In genomic region chr9:72531996-72532380, GRCm38 (mm10) we compare ENCODE assay signal across 8 mouse cellular contexts. TPM values are rescaled to one million over a fixed set of nuclear protein-coding genes. Genes with fewer than 3 reads are reported as not detected.
DNase-seq lines count a peak whose midpoint lies in the region; ATAC-seq and TF ChIP-seq lines count a peak whose summit lies in the region.

TSS of gene Rfx7 (plus strand) at chr9:72532240.

- TF ChIP-seq CTCF in G1E (IDR thresholded peaks at IDR 0.05; ENCODE audit: low read depth, low read length), result no peak

- H3K4me2 ChIP-seq in forebrain, embryonic 12.5 days, result peak within 1 kb of the TSS; percentile 64
- H3K4me2 ChIP-seq in heart, embryonic 16.5 days (ENCODE audit: low read depth, low read length), result peak within 1 kb of the TSS; percentile 77
- H3K4me2 ChIP-seq in liver, embryonic 16.5 days (ENCODE audit: low read depth, low read length), result peak within 1 kb of the TSS; percentile 92
- H3K4me2 ChIP-seq in neural tube, embryonic 13.5 days, result peak within 1 kb of the TSS; percentile 67

- H3K9me3 ChIP-seq in G1E (replicated peaks), result no peaks in the 10 kb centered on the region
- H3K9me3 ChIP-seq in forebrain, embryonic 12.5 days, result no peaks in the 10 kb centered on the region
- no peaks in the 10 kb centered on the region for H3K9me3 ChIP-seq in heart, embryonic 16.5 days (replicated peaks; ENCODE audit: control insufficient read depth, low read length)
- H3K9me3 ChIP-seq in liver, embryonic 16.5 days (replicated peaks; ENCODE audit: control insufficient read depth, low read length), result no peaks in the 10 kb centered on the region
- no peaks in the 10 kb centered on the region for H3K9me3 ChIP-seq in neural tube, embryonic 13.5 days

- no peaks in the 10 kb centered on the region for H3K27me3 ChIP-seq in G1E (ENCODE audit: insufficient read depth, low read length)
- no peaks in the 10 kb centered on the region for H3K27me3 ChIP-seq in forebrain, embryonic 12.5 days
- H3K27me3 ChIP-seq in heart, embryonic 16.5 days (ENCODE audit: control insufficient read depth, insufficient read depth, low read length), result no peaks in the 10 kb centered on the region
- H3K27me3 ChIP-seq in liver, embryonic 16.5 days (ENCODE audit: control insufficient read depth, insufficient read depth, low read depth, low read length), result no peaks in the 10 kb centered on the region
- no peaks in the 10 kb centered on the region for H3K27me3 ChIP-seq in neural tube, embryonic 13.5 days

- peak; percentile 71 for DNase-seq in G1E (ENCODE audit: low spot score)
- peak; percentile 55 for DNase-seq in c-Kit-positive CD71-positive TER-119-positive erythroid progenitor cells, embryonic 14.5 days (ENCODE audit: low spot score)
- DNase-seq in kidney, postnatal 36 days, result peak; percentile 79 to 88
- peak; percentile 86 for DNase-seq in testis, postnatal 10 days (ENCODE audit: low spot score)

- peak within 1 kb of the TSS; percentile 99 for H3K27ac ChIP-seq in forebrain, embryonic 12.5 days
- peak within 1 kb of the TSS; percentile 97 for H3K27ac ChIP-seq in heart, embryonic 16.5 days (ENCODE audit: low read length)
- H3K27ac ChIP-seq in liver, embryonic 16.5 days (ENCODE audit: low read length), result peak within 1 kb of the TSS; percentile 93
- peak within 1 kb of the TSS; percentile 100 for H3K27ac ChIP-seq in neural tube, embryonic 13.5 days (replicated peaks)

- peaks cover 19% of the 10 kb centered on the region for H3K4me1 ChIP-seq in G1E (ENCODE audit: insufficient read depth, low read depth, low read length)
- peaks cover 17% of the 10 kb centered on the region for H3K4me1 ChIP-seq in forebrain, embryonic 12.5 days
- peaks cover 13% of the 10 kb centered on the region for H3K4me1 ChIP-seq in heart, embryonic 16.5 days (ENCODE audit: control insufficient read depth, insufficient read depth, low read length)
- H3K4me1 ChIP-seq in liver, embryonic 16.5 days (ENCODE audit: control insufficient read depth, low read depth, low read length), result peaks cover 16% of the 10 kb centered on the region
- peaks cover 25% of the 10 kb centered on the region for H3K4me1 ChIP-seq in neural tube, embryonic 13.5 days (replicated peaks)

- WGBS in forebrain, embryonic 12.5 days, result 2% methylated on average over 48 of the region's 63 CpGs
- 1% methylated on average over 34 of the region's 63 CpGs for WGBS in heart, embryonic 16.5 days
- WGBS in liver, embryonic 16.5 days (ENCODE audit: insufficient replicate concordance), result under 1% methylated on average over 47 of the region's 63 CpGs
- WGBS in neural tube, embryonic 13.5 days, result 1% methylated on average over 23 of the region's 63 CpGs

- H3K9ac ChIP-seq in forebrain, embryonic 12.5 days, result peak within 1 kb of the TSS; percentile 94
- peak within 1 kb of the TSS; percentile 93 for H3K9ac ChIP-seq in heart, embryonic 16.5 days (ENCODE audit: low read length)
- peak within 1 kb of the TSS; percentile 97 for H3K9ac ChIP-seq in liver, embryonic 16.5 days (ENCODE audit: low read depth, low read length)
- H3K9ac ChIP-seq in neural tube, embryonic 13.5 days, result peak within 1 kb of the TSS; percentile 96

- H3K4me3 ChIP-seq in G1E (ENCODE audit: low read depth, low read length), result peak within 1 kb of the TSS; percentile 91
- H3K4me3 ChIP-seq in forebrain, embryonic 12.5 days (replicated peaks), result peak within 1 kb of the TSS; percentile 81
- peak within 1 kb of the TSS; percentile 71 for H3K4me3 ChIP-seq in heart, embryonic 16.5 days (ENCODE audit: low read length)
- peak within 1 kb of the TSS; percentile 94 for H3K4me3 ChIP-seq in liver, embryonic 16.5 days (ENCODE audit: low read depth, low read length)
- H3K4me3 ChIP-seq in neural tube, embryonic 13.5 days, result peak within 1 kb of the TSS; percentile 92

- H3K36me3 ChIP-seq in G1E (replicated peaks), result peaks cover 4% of the 10 kb centered on the region
- no peaks in the 10 kb centered on the region for H3K36me3 ChIP-seq in forebrain, embryonic 12.5 days (replicated peaks)
- no peaks in the 10 kb centered on the region for H3K36me3 ChIP-seq in heart, embryonic 16.5 days (ENCODE audit: control insufficient read depth, insufficient read depth)
- no peaks in the 10 kb centered on the region for H3K36me3 ChIP-seq in liver, embryonic 16.5 days (ENCODE audit: control insufficient read depth, insufficient read depth)
- H3K36me3 ChIP-seq in neural tube, embryonic 13.5 days, result no peaks in the 10 kb centered on the region

- no peak for ATAC-seq in G1E (ENCODE audit: extremely low read depth, insufficient number of reproducible peaks, low FRiP score, poor library complexity, severe bottlenecking)
- ATAC-seq in forebrain, embryonic 12.5 days (ENCODE audit: low FRiP score), result peak; percentile 89
- ATAC-seq in heart, embryonic 16.5 days (replicated peaks; ENCODE audit: extremely low read depth, insufficient read depth, low FRiP score), result peak; percentile 89
- peak; percentile 87 for ATAC-seq in liver, embryonic 16.5 days (ENCODE audit: low read depth)
- ATAC-seq in neural tube, embryonic 13.5 days (ENCODE audit: low read depth), result peak; percentile 94

RNA-seq across cellular contexts. Expression of gene Rfx7, which starts in this region (rescaled TPM):
- total RNA-seq in G1E (2014; fragmentation: Nextera tagmentation), result 145 and 161 TPM in 2 replicates
- 25.8 and 29.2 TPM in 2 replicates for total RNA-seq in G1E (2017)
- 31.4 and 34.8 TPM in 2 replicates for polyA plus RNA-seq in G1E (2012)
- polyA plus RNA-seq in forebrain, embryonic 12.5 days (2016; fragmentation: Nextera tagmentation; extraction: Ambion mirVana), result 24.4 and 24.5 TPM in 2 replicates
- 6.8 and 7.0 TPM in 2 replicates for polyA plus RNA-seq in heart, embryonic 16.5 days (2015; fragmentation: Nextera tagmentation; extraction: Ambion mirVana)
- 2.1 and 2.5 TPM in 2 replicates for polyA plus RNA-seq in liver, embryonic 16.5 days (2015; fragmentation: Nextera tagmentation; extraction: Ambion mirVana)
- polyA plus RNA-seq in neural tube, embryonic 13.5 days (2015; fragmentation: Nextera tagmentation; extraction: Ambion mirVana), result 15.0 and 17.2 TPM in 2 replicates
